Mouse (Mus musculus) limb, embryonic 12.5 days (tissue): ENCODE measurements at regions not wholly inside any gene's neighbourhood (a gene's known extent, or its start where the extent isn't known, plus 50 kb on each side); places are given as distances from the start of the nearest gene placed in this dataset.

ENCODE experiments used
- ATAC-seq: fragments of 200-750 bp; cut with Nextera tagmentation; 2 replicates; pipeline ENCODE4 v1.8.0; 2017; ENCODE audit warnings: low read depth, moderate TSS enrichment; ENCODE audit not compliant: insufficient number of reproducible peaks, insufficient read depth, low FRiP score, low TSS enrichment
- H3K27ac ChIP-seq: fragments of 300-500 bp; sonication (generic); 2 replicates; pipeline ENCODE4 v1.5.1; 2016; ENCODE audit warnings: mild to moderate bottlenecking, moderate library complexity
- H3K27me3 ChIP-seq: fragments of 300-500 bp; sonication (generic); 2 replicates; pipeline ENCODE4 v1.6.1; 2016; ENCODE audit warnings: mild to moderate bottlenecking, moderate library complexity
- H3K36me3 ChIP-seq: fragments of 300-500 bp; sonication (generic); 2 replicates; pipeline ENCODE4 v1.6.1; 2016; ENCODE audit warnings: mild to moderate bottlenecking, moderate library complexity
- H3K4me1 ChIP-seq: fragments of 300-500 bp; sonication (generic); replicated peaks from 2 replicates; pipeline ENCODE4 v1.6.1; 2016
- H3K4me2 ChIP-seq: fragments of 300-500 bp; sonication (generic); 2 replicates; pipeline ENCODE4 v1.6.1; 2016; ENCODE audit warnings: mild to moderate bottlenecking, moderate library complexity
- H3K4me3 ChIP-seq: fragments of 300-500 bp; sonication (generic); replicated peaks from 2 replicates; pipeline ENCODE4 v1.5.1; 2016; ENCODE audit warnings: mild to moderate bottlenecking
- H3K9ac ChIP-seq: fragments of 300-500 bp; sonication (generic); replicated peaks from 2 replicates; pipeline ENCODE4 v1.6.1; 2016; ENCODE audit warnings: mild to moderate bottlenecking, moderate library complexity
- H3K9me3 ChIP-seq: fragments of 300-500 bp; sonication (generic); 2 replicates; pipeline ENCODE4 v1.6.1; 2016; ENCODE audit warnings: mild to moderate bottlenecking, moderate library complexity
- WGBS: fragments of 180-500 bp; shearing (Covaris S2); methylation state at CpG from one replicate; pipeline ENCODE4 v1.1.7; 2016; 5-methylcytosine and 5-hydroxymethylcytosine counted together

DNA sequence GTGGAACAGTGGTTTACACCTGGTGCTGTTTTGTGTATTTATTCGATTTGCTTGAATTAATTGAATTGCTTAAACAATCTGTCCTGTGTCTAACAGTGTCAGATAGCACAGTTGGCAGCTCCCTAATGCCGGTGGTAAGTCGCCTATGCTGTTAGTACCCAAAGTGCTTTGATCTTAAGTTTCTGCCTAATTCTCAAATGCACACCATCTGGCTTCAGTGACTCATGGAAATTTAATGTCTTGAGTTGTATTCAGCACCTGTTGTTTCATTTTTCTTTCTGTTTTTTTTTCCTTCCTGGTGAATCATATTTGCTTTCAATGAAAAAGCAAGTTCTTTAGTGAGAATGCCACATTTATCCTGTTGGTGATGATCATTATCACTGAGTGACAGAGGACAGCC, 201.7 kb upstream of the Nrip1 start:
- WGBS, result 38% methylated on average over 3 of the region's 3 CpGs
- no peak for ATAC-seq

DNA sequence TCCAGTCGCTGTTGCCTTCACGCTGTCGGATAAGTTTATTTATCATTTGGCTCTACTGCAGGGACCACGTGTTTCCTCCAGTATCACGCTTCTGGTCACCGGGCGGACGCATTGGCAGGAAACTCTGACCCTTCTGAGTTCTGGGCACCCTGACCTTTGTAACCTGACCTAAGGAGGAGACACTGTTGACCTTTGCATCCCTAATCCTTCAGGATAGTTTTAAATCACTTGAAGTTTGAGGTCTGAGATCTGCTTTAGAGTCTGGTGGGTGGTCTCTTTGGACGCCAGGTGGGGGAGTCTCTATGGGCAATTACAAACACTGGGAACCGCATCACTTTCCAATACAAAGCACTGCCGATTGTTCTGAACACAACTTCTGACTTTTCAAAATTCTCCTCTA, 192.6 kb upstream of the Nrip1 start:
- no peaks in the 10 kb centered on the region for H3K27me3 ChIP-seq
- no peak for ATAC-seq
- no peak overlapping the region for H3K9ac ChIP-seq
- no peaks in the 10 kb centered on the region for H3K9me3 ChIP-seq
- H3K4me2 ChIP-seq, result 0 out of 2 replicates have a peak overlapping the region, but pooled peaks have one; percentile 2
- 4% methylated on average over 11 of the region's 11 CpGs for WGBS
- peaks cover 10% of the 10 kb centered on the region; the same call in 1 of the 2 replicates for H3K4me1 ChIP-seq
- H3K4me3 ChIP-seq, result no peak overlapping the region
- no peak overlapping the region for H3K27ac ChIP-seq
- H3K36me3 ChIP-seq, result no peaks in the 10 kb centered on the region

More for the DNA sequence above, 201.7 kb upstream of the Nrip1 start:
- H3K4me1 ChIP-seq, result no peaks in the 10 kb centered on the region
- no peak overlapping the region for H3K9ac ChIP-seq
- H3K9me3 ChIP-seq, result no peaks in the 10 kb centered on the region
- no peak overlapping the region for H3K27ac ChIP-seq
- no peak overlapping the region for H3K4me2 ChIP-seq
- H3K27me3 ChIP-seq, result no peaks in the 10 kb centered on the region
- no peak overlapping the region for H3K4me3 ChIP-seq
- no peaks in the 10 kb centered on the region for H3K36me3 ChIP-seq

GRCm38 (mm10) chr16:76554846-76555245, 181.2 kb upstream of the Nrip1 start:
- Histone ChIP-seq H3K27me3 (no peaks in the 10 kb centered on the region), H3K4me3 (no peak overlapping the region), H3K9me3 (no peaks in the 10 kb centered on the region), H3K4me1 (no peaks in the 10 kb centered on the region), H3K9ac (no peak overlapping the region), H3K36me3 (no peaks in the 10 kb centered on the region), H3K4me2 (no peak overlapping the region), H3K27ac (no peak overlapping the region)
- no peak for ATAC-seq
- 88% methylated on average over 4 of the region's 4 CpGs for WGBS

DNA sequence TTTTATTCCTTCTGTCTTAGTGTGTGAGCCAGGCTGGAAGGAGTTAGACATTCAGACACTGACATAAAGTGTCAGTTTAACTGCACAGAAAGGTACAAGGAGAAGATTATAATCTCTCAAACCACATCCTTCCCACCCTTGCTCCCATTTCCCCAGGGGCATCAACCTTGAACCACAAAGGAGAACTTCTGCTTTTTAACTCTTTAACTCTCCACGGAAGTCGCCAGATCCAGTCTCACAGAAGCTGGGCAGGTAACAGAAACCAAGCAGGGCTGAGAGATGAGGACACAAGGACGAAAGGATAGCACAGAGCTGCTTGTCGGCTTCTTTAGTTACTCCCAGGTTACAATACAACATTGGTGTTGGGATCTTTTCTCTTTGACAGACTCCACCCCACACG, 176.0 kb upstream of the Nrip1 start:
- no peaks in the 10 kb centered on the region for H3K4me1 ChIP-seq
- no peak for ATAC-seq
- no peaks in the 10 kb centered on the region for H3K27me3 ChIP-seq
- H3K27ac ChIP-seq, result no peak overlapping the region
- H3K9ac ChIP-seq, result no peak overlapping the region
- H3K36me3 ChIP-seq, result no peaks in the 10 kb centered on the region
- H3K4me2 ChIP-seq, result no peak overlapping the region
- H3K9me3 ChIP-seq, result no peaks in the 10 kb centered on the region
- WGBS, result 86% methylated on average over 5 of the region's 5 CpGs
- no peak overlapping the region for H3K4me3 ChIP-seq

- no peak overlapping the region for H3K4me2 ChIP-seq
- H3K27ac ChIP-seq, result no peak overlapping the region
- H3K27me3 ChIP-seq, result no peaks in the 10 kb centered on the region
- H3K9ac ChIP-seq, result no peak overlapping the region
- H3K4me1 ChIP-seq, result no peaks in the 10 kb centered on the region
- 88% methylated on average over 4 of the region's 4 CpGs for WGBS
- no peaks in the 10 kb centered on the region for H3K9me3 ChIP-seq
- ATAC-seq, result no peak
- no peak overlapping the region for H3K4me3 ChIP-seq
- H3K36me3 ChIP-seq, result no peaks in the 10 kb centered on the region
These were observed 173.5 kb upstream of the Nrip1 start for GRCm38 (mm10) chr16:76547087-76547486.

DNA sequence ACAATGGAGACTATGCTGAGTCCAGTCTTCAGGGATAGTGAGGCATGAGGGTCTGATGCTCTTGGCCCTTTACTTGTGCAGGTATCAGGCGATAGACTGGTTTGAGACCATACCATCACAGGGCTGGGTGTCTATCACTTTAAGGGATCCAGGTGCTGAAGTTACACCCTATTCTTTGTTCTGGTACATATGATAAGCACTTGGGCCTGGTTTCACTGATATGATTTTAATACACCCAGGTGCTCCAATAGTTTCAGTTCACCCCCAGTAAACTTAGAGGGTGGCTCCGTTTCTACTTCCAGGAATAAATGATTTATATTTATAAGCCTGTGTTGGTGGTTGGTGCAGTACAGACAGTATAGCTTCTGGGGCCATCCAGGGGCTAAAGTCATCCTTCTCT, 173.0 kb upstream of the Nrip1 start:
- WGBS, result 90% methylated on average over 2 of the region's 2 CpGs
- H3K9me3 ChIP-seq, result no peaks in the 10 kb centered on the region
- H3K4me2 ChIP-seq, result no peak overlapping the region

GRCm38 (mm10) chr16:76545942-76546341, 172.3 kb upstream of the Nrip1 start:
- Histone ChIP-seq H3K4me2 (no peak overlapping the region), H3K27ac (no peak overlapping the region), H3K4me3 (no peak overlapping the region), H3K4me1 (no peaks in the 10 kb centered on the region), H3K9me3 (no peaks in the 10 kb centered on the region), H3K27me3 (no peaks in the 10 kb centered on the region), H3K9ac (no peak overlapping the region), H3K36me3 (no peaks in the 10 kb centered on the region)
- no peak for ATAC-seq
- WGBS, result 76% methylated on average over 2 of the region's 2 CpGs

More for the DNA sequence above, 173.0 kb upstream of the Nrip1 start:
- Histone ChIP-seq H3K27me3 (no peaks in the 10 kb centered on the region), H3K36me3 (no peaks in the 10 kb centered on the region), H3K4me3 (no peak overlapping the region), H3K27ac (no peak overlapping the region), H3K9ac (no peak overlapping the region), H3K4me1 (no peaks in the 10 kb centered on the region)
- no peak for ATAC-seq

DNA sequence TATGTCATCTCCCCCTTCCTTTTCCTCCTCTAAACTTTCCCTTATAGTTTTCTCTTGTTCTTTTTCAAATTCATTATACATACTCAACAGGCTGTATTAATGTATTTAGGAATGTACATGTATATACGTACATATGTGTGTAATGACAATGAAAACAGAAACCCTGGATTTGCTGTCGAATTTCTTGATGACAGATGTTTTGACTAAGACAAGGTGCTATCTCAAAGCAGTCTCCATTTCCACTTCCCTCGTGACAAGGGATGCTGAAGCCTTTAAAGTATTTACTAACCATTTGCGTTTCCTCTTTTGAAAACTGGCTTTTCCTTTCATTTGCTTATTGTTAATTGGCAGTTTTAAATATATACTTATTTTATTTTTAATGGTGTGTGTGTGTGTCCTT, 171.3 kb upstream of the Nrip1 start:
- WGBS, result 78% methylated on average over 4 of the region's 4 CpGs
- Histone ChIP-seq H3K9me3 (no peaks in the 10 kb centered on the region), H3K4me3 (no peak overlapping the region), H3K36me3 (no peaks in the 10 kb centered on the region), H3K27me3 (no peaks in the 10 kb centered on the region), H3K4me1 (peaks cover 3% of the 10 kb centered on the region), H3K27ac (no peak overlapping the region), H3K4me2 (no peak overlapping the region), H3K9ac (no peak overlapping the region)
- ATAC-seq, result no peak

DNA sequence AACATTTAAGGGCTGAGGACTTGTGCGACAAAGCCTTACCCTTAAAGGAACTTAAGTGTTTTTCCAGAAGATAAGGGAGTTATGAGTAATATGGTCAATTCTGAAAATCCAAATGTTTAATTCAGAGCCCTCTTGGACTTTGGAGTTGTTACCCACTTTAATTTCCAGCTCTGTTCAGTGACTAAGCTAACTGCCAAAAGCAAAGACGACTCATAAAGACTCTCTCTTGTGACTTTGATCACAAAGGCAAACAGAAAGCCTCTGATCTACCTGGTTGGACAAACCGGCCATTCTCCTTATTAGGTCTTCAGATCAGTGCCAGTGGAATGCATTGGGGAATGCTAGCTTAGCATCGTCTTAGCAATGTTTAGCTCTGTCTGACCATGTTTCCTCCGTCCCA, 167.3 kb upstream of the Nrip1 start:
- H3K27ac ChIP-seq, result no peak overlapping the region
- peaks cover 11% of the 10 kb centered on the region for H3K4me1 ChIP-seq
- no peak overlapping the region for H3K9ac ChIP-seq
- no peaks in the 10 kb centered on the region for H3K36me3 ChIP-seq
- no peaks in the 10 kb centered on the region for H3K27me3 ChIP-seq
- WGBS, result 43% methylated on average over 5 of the region's 5 CpGs
- no peak overlapping the region for H3K4me2 ChIP-seq
- H3K9me3 ChIP-seq, result no peaks in the 10 kb centered on the region
- no peak overlapping the region for H3K4me3 ChIP-seq
- ATAC-seq, result no peak

GRCm38 (mm10) chr16:76540328-76540923, 166.8 kb upstream of the Nrip1 start:
- Histone ChIP-seq H3K9ac (no peak overlapping the region), H3K36me3 (no peaks in the 10 kb centered on the region), H3K9me3 (no peaks in the 10 kb centered on the region), H3K4me2 (no peak overlapping the region), H3K4me1 (peaks cover 11% of the 10 kb centered on the region), H3K27ac (no peak overlapping the region), H3K4me3 (no peak overlapping the region), H3K27me3 (no peaks in the 10 kb centered on the region)
- 37% methylated on average over 8 of the region's 8 CpGs for WGBS
- no peak for ATAC-seq

- no peaks in the 10 kb centered on the region for H3K36me3 ChIP-seq
- H3K27ac ChIP-seq, result no peak overlapping the region
- no peak overlapping the region for H3K4me2 ChIP-seq
- H3K27me3 ChIP-seq, result no peaks in the 10 kb centered on the region
- 9% methylated on average over 6 of the region's 6 CpGs for WGBS
- no peak overlapping the region for H3K9ac ChIP-seq
- peak; percentile 76; the same call in 1 of the 2 replicates for ATAC-seq
- no peaks in the 10 kb centered on the region for H3K9me3 ChIP-seq
- H3K4me1 ChIP-seq, result peaks cover 11% of the 10 kb centered on the region
- H3K4me3 ChIP-seq, result no peak overlapping the region
These were observed 166.0 kb upstream of the Nrip1 start for GRCm38 (mm10) chr16:76539669-76540068.

- WGBS, result 92% methylated on average over 11 of the region's 11 CpGs
- ATAC-seq, result no peak
These were observed 164.2 kb upstream of the Nrip1 start for GRCm38 (mm10) chr16:76537871-76538270.

More at GRCm38 (mm10) chr16:76537871-76538270, 164.2 kb upstream of the Nrip1 start:
- no peak overlapping the region for H3K4me3 ChIP-seq
- peaks cover 11% of the 10 kb centered on the region for H3K4me1 ChIP-seq
- H3K27ac ChIP-seq, result no peak overlapping the region
- no peaks in the 10 kb centered on the region for H3K9me3 ChIP-seq
- no peak overlapping the region for H3K4me2 ChIP-seq
- no peaks in the 10 kb centered on the region for H3K36me3 ChIP-seq
- H3K27me3 ChIP-seq, result no peaks in the 10 kb centered on the region
- H3K9ac ChIP-seq, result no peak overlapping the region
